Mouse (Mus musculus) midbrain, postnatal 0 days (tissue): ENCODE measurements at regions not wholly inside any gene's neighbourhood (a gene's known extent, or its start where the extent isn't known, plus 50 kb on each side); places are given as distances from the start of the nearest gene placed in this dataset.

Experiments used
- ATAC-seq: fragments of 200-750 bp; cut with Nextera tagmentation; 2 replicates; pipeline ENCODE4 v1.8.0; 2017; ENCODE audit warnings: moderate number of reproducible peaks, mild to moderate bottlenecking, moderate TSS enrichment, moderate library complexity; ENCODE audit not compliant: low FRiP score
- DNase-seq: peaks from one replicate; pipeline ENCODE4 v3.0.0-alpha.2; 2015; ENCODE audit warnings: low spot score
- H3K27ac ChIP-seq: fragments of 300-500 bp; sonication (generic); 2 replicates; pipeline ENCODE4 v1.5.1; 2014; ENCODE audit warnings: low read depth, mild to moderate bottlenecking, low read length, mixed read lengths
- H3K27me3 ChIP-seq: fragments of 300-500 bp; sonication (generic); 2 replicates; pipeline ENCODE4 v1.6.1; 2014; ENCODE audit warnings: low read length, control low read depth, mixed read lengths; ENCODE audit not compliant: insufficient read depth
- H3K36me3 ChIP-seq: fragments of 300-500 bp; sonication (generic); 2 replicates; pipeline ENCODE4 v1.6.1; 2014; ENCODE audit warnings: low read length, control low read depth, mixed read lengths; ENCODE audit not compliant: insufficient read depth
- H3K4me1 ChIP-seq: fragments of 300-500 bp; sonication (generic); 2 replicates; pipeline ENCODE4 v1.6.1; 2014; ENCODE audit warnings: mild to moderate bottlenecking, control low read depth, antibody characterized with exemption, low read length, mixed read lengths; ENCODE audit not compliant: insufficient read depth
- H3K4me2 ChIP-seq: fragments of 300-500 bp; sonication (generic); 2 replicates; pipeline ENCODE4 v1.6.1; 2014; ENCODE audit warnings: low read depth, mild to moderate bottlenecking, low read length, mixed read lengths; ENCODE audit not compliant: poor library complexity, severe bottlenecking
- H3K4me3 ChIP-seq: fragments of 300-500 bp; sonication (generic); 2 replicates; pipeline ENCODE4 v1.5.1; 2014; ENCODE audit warnings: low read depth, mild to moderate bottlenecking, low read length, moderate library complexity
- H3K9ac ChIP-seq: fragments of 300-500 bp; sonication (generic); replicated peaks from 2 replicates; pipeline ENCODE4 v1.6.1; 2014; ENCODE audit warnings: mild to moderate bottlenecking, low read length, moderate library complexity, mixed read lengths; ENCODE audit not compliant: poor library complexity, severe bottlenecking
- H3K9me3 ChIP-seq: fragments of 300-500 bp; sonication (generic); 2 replicates; pipeline ENCODE4 v1.6.1; 2016; ENCODE audit warnings: low read length, control low read depth
- CTCF ChIP-seq: IDR thresholded peaks from 2 replicates; pipeline ENCODE4 v1.5.1; 2016; ENCODE audit warnings: antibody characterized with exemption, mild to moderate bottlenecking
- WGBS: fragments of 180-500 bp; shearing (Covaris S2); extraction: QIAGEN DNeasy Blood & Tissue Kit; methylation state at CpG from one replicate; pipeline ENCODE4 v1.1.7; 2014; 5-methylcytosine and 5-hydroxymethylcytosine counted together

DNA sequence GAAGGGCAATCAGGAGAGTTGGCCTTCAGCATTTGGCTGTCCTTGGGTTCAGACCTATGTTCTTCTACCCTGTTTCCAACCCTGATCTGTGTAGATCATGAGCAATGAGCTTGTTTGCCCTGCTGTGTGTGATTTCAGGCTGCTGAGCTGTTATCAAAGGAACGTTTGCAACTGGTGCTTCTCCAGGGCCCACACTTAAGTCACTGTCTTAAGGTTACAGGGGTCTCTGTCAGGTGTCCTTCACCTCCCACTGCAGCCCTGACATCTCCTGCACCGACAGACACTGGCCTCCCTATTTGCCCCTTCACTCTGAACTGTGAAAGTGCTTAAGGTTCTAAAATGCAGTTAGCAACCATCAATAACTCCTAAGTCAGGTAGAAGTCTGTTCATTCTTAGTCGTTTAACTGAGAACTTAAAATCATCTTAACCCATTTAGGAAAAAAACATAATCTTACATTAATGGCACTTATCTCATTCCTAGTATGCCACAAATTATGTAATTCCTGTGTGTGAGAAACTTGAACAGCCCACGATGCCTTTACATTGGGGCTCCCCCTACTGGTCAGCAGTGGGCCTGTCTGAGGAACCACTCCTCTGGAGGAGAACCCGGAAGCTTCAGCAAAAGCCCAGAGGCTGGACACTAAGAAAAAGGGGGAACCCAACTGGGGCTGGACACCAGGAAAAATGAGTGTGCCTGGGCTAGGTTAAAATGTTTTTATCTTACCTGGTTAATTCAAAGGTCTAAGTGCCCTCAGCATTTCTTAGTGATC is 260.3 kb upstream of the Elac2 start:
- no peak overlapping the region for H3K9ac ChIP-seq
- H3K4me1 ChIP-seq, result no peaks in the 10 kb centered on the region
- H3K4me3 ChIP-seq, result no peak overlapping the region
- DNase-seq, result peak; percentile 83
- H3K9me3 ChIP-seq, result no peaks in the 10 kb centered on the region
- H3K36me3 ChIP-seq, result no peaks in the 10 kb centered on the region
- H3K4me2 ChIP-seq, result no peak overlapping the region
- TF ChIP-seq CTCF, result peak; percentile 94
- WGBS, result 21% methylated on average over 5 of the region's 5 CpGs
- H3K27ac ChIP-seq, result no peak overlapping the region
- no peaks in the 10 kb centered on the region for H3K27me3 ChIP-seq
- no peak for ATAC-seq

DNA sequence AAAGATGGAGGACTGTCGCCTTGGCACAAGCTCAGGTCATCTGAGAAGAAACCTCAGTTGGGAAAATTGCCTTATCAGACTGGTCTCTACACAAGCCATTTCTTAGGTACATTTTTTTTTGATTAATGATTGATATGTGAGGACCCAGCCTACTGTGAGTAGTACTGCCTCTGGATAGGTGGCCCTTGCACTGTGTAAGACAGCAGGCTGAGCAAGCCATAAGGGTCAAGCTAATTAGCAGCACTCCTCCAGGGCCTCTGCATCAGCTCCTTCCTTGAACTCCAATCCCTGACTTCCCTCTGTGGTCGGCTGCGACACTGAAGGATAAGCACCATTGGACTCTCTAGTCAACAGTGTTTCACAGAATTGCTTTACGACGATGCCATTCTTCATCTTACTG is 252.6 kb upstream of the Elac2 start:
- no peaks in the 10 kb centered on the region for H3K4me1 ChIP-seq
- no peaks in the 10 kb centered on the region for H3K36me3 ChIP-seq
- DNase-seq (no peak), ATAC-seq (no peak)
- no peak overlapping the region for H3K27ac ChIP-seq
- TF ChIP-seq CTCF, result no peak
- H3K9ac ChIP-seq, result no peak overlapping the region
- H3K9me3 ChIP-seq, result no peaks in the 10 kb centered on the region
- WGBS, result 88% methylated on average over 5 of the region's 5 CpGs
- H3K4me2 ChIP-seq, result no peak overlapping the region
- H3K4me3 ChIP-seq, result no peak overlapping the region
- H3K27me3 ChIP-seq, result no peaks in the 10 kb centered on the region

- no peak overlapping the region for H3K4me2 ChIP-seq
- no peak for TF ChIP-seq CTCF
- ATAC-seq, result no peak
- no peaks in the 10 kb centered on the region for H3K9me3 ChIP-seq
- no peaks in the 10 kb centered on the region for H3K27me3 ChIP-seq
- 76% methylated on average over 5 of the region's 5 CpGs for WGBS
- no peak overlapping the region for H3K9ac ChIP-seq
- no peak overlapping the region for H3K27ac ChIP-seq
- H3K4me1 ChIP-seq, result no peaks in the 10 kb centered on the region
- no peak for DNase-seq
- no peaks in the 10 kb centered on the region for H3K36me3 ChIP-seq
- H3K4me3 ChIP-seq, result no peak overlapping the region
These were observed 250.9 kb upstream of the Elac2 start for GRCm38 (mm10) chr11:64727841-64728421.

- no peak overlapping the region for H3K4me2 ChIP-seq
- no peaks in the 10 kb centered on the region for H3K27me3 ChIP-seq
- no peaks in the 10 kb centered on the region for H3K9me3 ChIP-seq
- DNase-seq, result no peak
- no peak overlapping the region for H3K4me3 ChIP-seq
- H3K9ac ChIP-seq, result no peak overlapping the region
- TF ChIP-seq CTCF, result no peak
- ATAC-seq, result no peak
- no peaks in the 10 kb centered on the region for H3K4me1 ChIP-seq
- no peaks in the 10 kb centered on the region for H3K36me3 ChIP-seq
- 90% methylated on average over 7 of the region's 7 CpGs for WGBS
- H3K27ac ChIP-seq, result no peak overlapping the region
These were observed 239.9 kb upstream of the Elac2 start for GRCm38 (mm10) chr11:64738948-64739347.

- Histone ChIP-seq H3K36me3 (no peaks in the 10 kb centered on the region), H3K9ac (no peak overlapping the region), H3K4me2 (no peak overlapping the region), H3K27me3 (no peaks in the 10 kb centered on the region), H3K4me1 (no peaks in the 10 kb centered on the region), H3K9me3 (no peaks in the 10 kb centered on the region), H3K27ac (no peak overlapping the region), H3K4me3 (no peak overlapping the region)
- ATAC-seq (no peak), DNase-seq (no peak)
- TF ChIP-seq CTCF, result no peak
- WGBS, result 71% methylated on average over 4 of the region's 4 CpGs
These were observed 235.1 kb upstream of the Elac2 start for GRCm38 (mm10) chr11:64743753-64744152.

GRCm38 (mm10) chr11:64746146-64746545 is 232.7 kb upstream of the Elac2 start:
- H3K4me3 ChIP-seq, result no peak overlapping the region
- no peak for DNase-seq
- WGBS, result 90% methylated on average over 6 of the region's 6 CpGs
- H3K27ac ChIP-seq, result no peak overlapping the region
- H3K4me1 ChIP-seq, result no peaks in the 10 kb centered on the region
- no peaks in the 10 kb centered on the region for H3K9me3 ChIP-seq
- H3K36me3 ChIP-seq, result no peaks in the 10 kb centered on the region
- TF ChIP-seq CTCF, result no peak
- no peaks in the 10 kb centered on the region for H3K27me3 ChIP-seq
- ATAC-seq, result no peak
- H3K4me2 ChIP-seq, result no peak overlapping the region
- no peak overlapping the region for H3K9ac ChIP-seq
